Mouse (Mus musculus) macrophage (primary cell): ENCODE results near the gene Gm11146. TPM values are rescaled to one million over a fixed set of nuclear protein-coding genes. Genes with fewer than 3 reads are reported as not detected.

Experiments used
- H3K27ac ChIP-seq: fragments of 350-480 bp; formaldehyde crosslinking; 2 replicates; pipeline ENCODE4 v1.9.0; 2021
- H3K36me3 ChIP-seq: fragments of 350-480 bp; formaldehyde crosslinking; 2 replicates; pipeline ENCODE4 v1.9.0; 2021; ENCODE audit errors: inconsistent target
- H3K4me3 ChIP-seq: fragments of 350-480 bp; formaldehyde crosslinking; 2 replicates; pipeline ENCODE4 v1.9.0; 2021; ENCODE audit errors: inconsistent target
- H3K79me2 ChIP-seq: fragments of 350-480 bp; formaldehyde crosslinking; 2 replicates; pipeline ENCODE4 v1.9.0; 2021; ENCODE audit errors: inconsistent target
- WGBS: methylation state at CpG from one replicate; pipeline ENCODE4 v1.1.7; 2026; ENCODE audit warnings: inconsistent platforms; ENCODE audit not compliant: missing documents; 5-methylcytosine and 5-hydroxymethylcytosine counted together
- polyA plus RNA-seq: library from polyadenylated mRNA; stranded (reverse); fragments of 250-400 nt; gene quantifications from 3 replicates; pipeline ENCODE4 v1.2.4, GENCODE M21; 2018; ENCODE audit warnings: inconsistent platforms

Gm11146 gene
- polyA plus RNA-seq, 1 experiment from 2014 or later = not detected

GRCm38 (mm10) chr16:77595661-77596060 is 6.2 kb downstream of the Gm11146 start:
- WGBS = 94% methylated on average over 7 of the region's 7 CpGs
- no peaks in the 10 kb centered on the region for H3K79me2 ChIP-seq

DNA sequence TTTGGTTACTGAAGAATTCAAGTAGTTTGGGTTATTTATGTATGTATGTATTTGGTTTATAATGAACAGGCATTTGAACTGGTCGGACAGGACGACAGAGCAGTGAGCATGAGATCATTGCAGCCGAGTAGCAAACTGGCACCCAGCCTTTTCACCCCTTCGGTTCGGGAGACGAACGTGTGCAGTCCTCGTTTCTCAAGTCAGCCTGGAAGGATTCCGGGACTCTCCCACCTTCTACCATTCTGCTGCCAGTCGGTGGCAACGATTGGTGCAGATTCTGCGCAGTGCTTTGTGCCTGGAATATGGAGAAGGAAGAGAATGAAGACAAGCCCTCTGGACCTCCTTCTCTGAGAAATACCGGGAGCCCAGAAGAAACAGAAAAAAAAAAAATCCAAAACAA is 7.3 kb downstream of the Gm11146 start:
- H3K36me3 ChIP-seq = no peaks in the 10 kb centered on the region
- no peaks in the 10 kb centered on the region for H3K79me2 ChIP-seq
- 100% methylated on average over 12 of the region's 13 CpGs for WGBS
- H3K27ac ChIP-seq = no peak overlapping the region
- no peak overlapping the region for H3K4me3 ChIP-seq

More at GRCm38 (mm10) chr16:77595661-77596060, 6.2 kb downstream of the Gm11146 start:
- Histone ChIP-seq H3K27ac (no peak overlapping the region), H3K36me3 (no peaks in the 10 kb centered on the region), H3K4me3 (no peak overlapping the region)

DNA sequence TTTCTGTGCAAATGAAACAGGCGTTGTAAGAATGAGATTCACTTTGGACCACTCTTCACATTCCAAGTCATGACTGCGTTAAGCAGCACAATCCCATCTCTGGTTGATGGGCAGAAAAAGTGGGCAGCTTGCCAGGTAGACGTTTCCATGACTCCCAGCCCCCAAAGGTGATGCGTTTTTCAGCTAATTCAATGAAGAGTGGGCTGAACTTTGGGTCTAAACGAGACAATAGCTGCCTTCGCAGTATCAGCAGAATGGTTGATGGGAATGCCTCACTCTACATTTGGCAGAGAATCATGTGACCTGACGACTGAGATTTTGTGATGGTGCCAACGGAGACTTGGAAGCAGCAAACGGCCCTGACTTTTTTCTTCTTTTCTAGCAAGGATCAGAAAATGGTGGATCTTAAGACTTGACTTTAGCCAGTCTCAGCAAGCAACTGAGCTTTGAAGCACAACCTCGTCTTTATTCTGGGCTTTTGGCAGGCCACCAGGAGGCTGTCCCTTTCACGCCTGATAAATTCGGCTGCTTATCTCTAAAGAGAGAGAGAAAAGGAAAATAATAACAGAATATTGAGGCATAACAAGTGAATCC is 8.0 kb downstream of the Gm11146 start:
- H3K27ac ChIP-seq = no peak overlapping the region
- no peaks in the 10 kb centered on the region for H3K79me2 ChIP-seq
- H3K36me3 ChIP-seq = no peaks in the 10 kb centered on the region
- H3K4me3 ChIP-seq = no peak overlapping the region
- WGBS = 92% methylated on average over 10 of the region's 12 CpGs

- Histone ChIP-seq H3K4me3 (no peak overlapping the region), H3K79me2 (no peaks in the 10 kb centered on the region), H3K36me3 (no peaks in the 10 kb centered on the region), H3K27ac (no peak overlapping the region)
- WGBS = 97% methylated on average over 3 of the region's 3 CpGs
Measured at GRCm38 (mm10) chr16:77592986-77593385, 8.9 kb downstream of the Gm11146 start.

DNA sequence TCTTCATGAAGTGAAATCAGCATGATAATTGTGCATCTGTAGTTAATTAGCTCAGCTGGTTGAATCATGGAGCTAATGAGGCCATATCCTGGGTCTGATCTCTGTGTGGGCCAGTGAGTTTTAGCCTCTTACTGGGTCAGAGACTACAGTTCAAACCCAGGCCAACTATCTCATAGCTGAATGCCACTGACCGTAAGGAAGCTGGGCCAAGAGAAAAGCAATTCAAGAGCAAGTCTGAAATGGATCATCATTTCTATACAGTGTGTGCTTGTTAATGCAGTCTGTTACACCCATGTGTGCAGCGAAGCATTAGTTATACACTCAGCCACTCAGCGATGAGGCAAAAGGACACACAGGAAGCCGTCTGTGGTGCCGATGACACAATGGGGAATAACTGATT is 28.9 kb downstream of the Gm11146 start:
- no peak overlapping the region for H3K4me3 ChIP-seq
- H3K79me2 ChIP-seq = no peaks in the 10 kb centered on the region
- H3K27ac ChIP-seq = no peak overlapping the region
- H3K36me3 ChIP-seq = no peaks in the 10 kb centered on the region
- WGBS = 90% methylated on average over 5 of the region's 5 CpGs

GRCm38 (mm10) chr16:77569457-77569856 is 32.4 kb downstream of the Gm11146 start:
- Histone ChIP-seq H3K36me3 (no peaks in the 10 kb centered on the region), H3K27ac (no peak overlapping the region), H3K4me3 (no peak overlapping the region), H3K79me2 (no peaks in the 10 kb centered on the region)
- 96% methylated on average over 8 of the region's 8 CpGs for WGBS

GRCm38 (mm10) chr16:77568384-77568783 is 33.5 kb downstream of the Gm11146 start:
- no peaks in the 10 kb centered on the region for H3K79me2 ChIP-seq
- H3K4me3 ChIP-seq = no peak overlapping the region
- 75% methylated on average over 3 of the region's 3 CpGs for whole genome bisulfite sequencing
- no peaks in the 10 kb centered on the region for H3K36me3 ChIP-seq
- no peak overlapping the region for H3K27ac ChIP-seq

GRCm38 (mm10) chr16:77562852-77563251 is 39.0 kb downstream of the Gm11146 start:
- Histone ChIP-seq H3K36me3 (no peaks in the 10 kb centered on the region), H3K4me3 (no peak overlapping the region), H3K27ac (no peak overlapping the region), H3K79me2 (no peaks in the 10 kb centered on the region)
- 83% methylated on average over 3 of the region's 3 CpGs for WGBS

DNA sequence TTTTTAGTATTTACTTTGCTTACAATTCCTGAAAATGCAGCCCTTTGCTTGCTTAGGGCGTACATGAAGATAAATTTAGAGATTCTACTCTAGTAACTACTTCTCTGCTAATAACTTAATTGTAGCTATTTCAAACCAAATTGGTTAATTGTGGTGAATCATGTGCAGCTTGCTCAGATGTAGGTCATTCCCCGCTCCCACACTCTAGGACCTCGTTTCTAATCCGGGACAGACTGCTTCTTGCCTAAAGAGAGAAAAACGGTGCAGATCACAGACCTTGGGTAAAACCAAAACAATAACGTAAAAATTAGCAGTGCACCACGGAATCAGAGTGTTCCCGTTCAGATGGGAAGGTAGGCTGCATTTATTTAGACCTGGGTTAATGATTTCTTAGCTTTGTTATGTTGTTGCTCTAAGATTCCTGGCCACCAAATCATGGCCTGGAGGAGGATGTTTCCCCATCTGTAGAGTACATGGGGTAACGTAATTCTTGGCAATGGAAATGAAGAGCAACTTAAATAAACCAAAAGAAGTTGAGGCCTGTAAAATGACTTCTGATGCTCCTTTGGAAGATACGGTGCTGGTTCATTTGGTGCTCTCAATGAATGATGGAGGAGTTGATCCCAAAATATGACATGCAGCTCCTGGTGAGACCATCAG is 45.3 kb downstream of the Gm11146 start:
- no peaks in the 10 kb centered on the region for H3K36me3 ChIP-seq
- WGBS = 95% methylated on average over 10 of the region's 10 CpGs
- H3K4me3 ChIP-seq = no peak overlapping the region
- no peaks in the 10 kb centered on the region for H3K79me2 ChIP-seq
- no peak overlapping the region for H3K27ac ChIP-seq

GRCm38 (mm10) chr16:77551051-77551450 is 50.8 kb downstream of the Gm11146 start:
- WGBS = 90% methylated on average over 3 of the region's 3 CpGs
- H3K27ac ChIP-seq = no peak overlapping the region

More at GRCm38 (mm10) chr16:77551051-77551450, 50.8 kb downstream of the Gm11146 start:
- no peaks in the 10 kb centered on the region for H3K36me3 ChIP-seq
- H3K4me3 ChIP-seq = no peak overlapping the region
- no peaks in the 10 kb centered on the region for H3K79me2 ChIP-seq
